Mouse (Mus musculus) cortical plate, adult 2 months (tissue): ENCODE data around the gene Scube1.

Experiments used
- CTCF ChIP-seq: fragments of 200-500 bp; IDR thresholded peaks from 2 replicates; pipeline ENCODE4 v1.5.1; 2011; ENCODE audit warnings: mild to moderate bottlenecking, control low read depth, low read length; ENCODE audit not compliant: insufficient read depth; ENCODE audit errors: extremely low read depth
- POLR2A ChIP-seq: fragments of 200-500 bp; IDR thresholded peaks from 2 replicates; pipeline ENCODE4 v1.6.1; 2011; ENCODE audit warnings: mild to moderate bottlenecking, low read length, control low read depth; ENCODE audit not compliant: insufficient read depth; ENCODE audit errors: extremely low read depth

DNA sequence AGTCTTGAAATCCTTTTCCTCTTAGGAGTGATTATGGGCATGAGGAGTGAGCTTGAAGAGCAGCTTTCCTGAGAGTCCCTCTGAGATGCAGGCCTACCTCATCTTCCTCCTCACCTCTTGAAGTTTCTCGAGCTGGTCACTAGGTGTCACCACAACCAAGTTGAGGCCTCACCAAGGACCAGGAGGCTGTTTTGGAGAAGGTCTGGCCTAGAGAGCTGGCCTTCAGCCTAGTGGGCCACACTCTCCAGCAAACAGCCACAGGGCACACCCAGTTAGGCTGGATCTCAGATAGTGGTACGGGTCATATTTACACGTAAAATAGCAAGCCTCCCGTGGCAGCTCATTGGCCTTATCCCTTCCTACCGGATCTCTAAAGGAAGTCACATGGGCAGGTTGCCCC, 60.1 kb downstream of the Scube1 start:
- peak; percentile 79 for TF ChIP-seq CTCF
- no peak for TF ChIP-seq POLR2A
